Mouse (Mus musculus): ENCODE data around the gene Rasl10b.

The Rasl10b gene

DNA sequence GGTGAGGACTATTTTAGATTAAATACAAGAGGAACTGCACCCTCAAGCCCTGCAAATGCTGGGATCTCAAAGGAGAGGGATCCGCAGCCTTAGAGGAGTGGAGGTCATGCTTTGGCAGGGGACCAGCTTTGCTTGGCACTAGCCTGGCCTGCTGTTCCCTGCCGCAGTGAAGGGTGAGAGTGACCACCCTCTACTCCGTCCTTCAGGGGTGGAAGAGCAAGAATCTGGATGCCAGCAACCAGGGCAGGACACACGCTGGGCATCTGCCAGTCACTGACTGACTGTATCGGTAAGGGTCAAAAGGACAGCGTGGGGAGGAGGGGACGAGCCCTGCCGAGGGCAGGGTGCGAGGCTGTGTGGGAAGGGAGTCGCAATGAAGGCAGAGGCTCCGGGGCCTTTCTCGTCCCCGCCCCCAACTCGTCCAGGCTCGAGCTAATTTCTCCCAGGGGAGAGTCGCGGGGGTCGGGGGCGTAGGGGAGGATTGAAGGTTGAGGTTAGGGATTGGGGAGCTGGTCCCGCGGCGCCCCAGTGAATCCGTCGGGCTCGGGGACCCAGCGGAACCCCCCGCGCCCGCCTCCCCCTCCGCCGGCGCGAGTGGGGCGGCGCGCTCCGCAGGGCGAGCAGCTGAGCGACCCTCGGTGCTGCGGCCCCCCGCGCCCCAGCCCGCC, at the start of gene Rasl10b:
TSS of gene Rasl10b (plus strand) at position 51 of the 668 bp plus-strand sequence.
- no peak for DNase-seq (ENCODE audit: low spot score in 2 of 2)

DNA sequence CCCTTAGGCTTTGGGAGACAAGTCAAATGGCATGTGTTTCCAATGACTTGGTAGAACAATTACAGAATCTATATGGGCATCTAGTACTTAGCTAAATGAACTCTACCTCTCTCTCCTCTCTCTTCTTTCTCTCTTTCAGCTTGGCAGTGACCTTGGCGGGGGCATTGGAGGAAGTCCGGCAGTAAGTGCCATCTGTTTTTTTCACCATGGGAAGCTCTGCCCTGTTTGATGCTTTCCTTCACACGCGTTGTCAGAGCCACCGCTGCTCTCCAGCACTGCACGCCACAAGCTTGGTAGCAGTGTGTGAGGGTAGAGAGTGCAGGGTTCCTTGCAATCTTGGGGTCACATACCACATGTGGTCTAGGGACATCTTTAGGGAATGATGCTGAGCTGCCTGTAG, 44.3 kb upstream of the Rasl10b start:
- no peak for DNase-seq (ENCODE audit: low spot score in 2 of 2)

DNA sequence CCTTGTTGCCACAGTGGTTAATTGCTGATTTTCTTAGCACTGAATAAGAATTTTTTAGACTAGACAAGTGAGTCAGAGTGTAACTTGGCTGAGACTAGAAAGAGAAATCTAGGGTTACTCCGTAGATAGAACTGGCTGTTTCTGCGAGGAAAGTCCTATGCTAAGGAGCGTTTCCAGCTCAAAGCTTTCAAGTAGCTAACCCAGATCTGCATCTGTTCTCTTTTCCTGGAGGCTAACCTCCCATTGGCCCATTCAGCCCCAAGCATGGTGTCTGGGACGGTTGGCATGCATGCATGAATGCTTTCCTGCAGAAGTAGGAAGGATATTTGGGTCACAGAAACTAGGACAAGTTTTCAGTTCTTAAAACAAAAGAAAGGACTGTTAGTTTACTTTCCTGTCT, 37.7 kb upstream of the Rasl10b start:
- peak; percentile 24 to 52 for DNase-seq (ENCODE audit: low spot score in 2 of 2)

DNA sequence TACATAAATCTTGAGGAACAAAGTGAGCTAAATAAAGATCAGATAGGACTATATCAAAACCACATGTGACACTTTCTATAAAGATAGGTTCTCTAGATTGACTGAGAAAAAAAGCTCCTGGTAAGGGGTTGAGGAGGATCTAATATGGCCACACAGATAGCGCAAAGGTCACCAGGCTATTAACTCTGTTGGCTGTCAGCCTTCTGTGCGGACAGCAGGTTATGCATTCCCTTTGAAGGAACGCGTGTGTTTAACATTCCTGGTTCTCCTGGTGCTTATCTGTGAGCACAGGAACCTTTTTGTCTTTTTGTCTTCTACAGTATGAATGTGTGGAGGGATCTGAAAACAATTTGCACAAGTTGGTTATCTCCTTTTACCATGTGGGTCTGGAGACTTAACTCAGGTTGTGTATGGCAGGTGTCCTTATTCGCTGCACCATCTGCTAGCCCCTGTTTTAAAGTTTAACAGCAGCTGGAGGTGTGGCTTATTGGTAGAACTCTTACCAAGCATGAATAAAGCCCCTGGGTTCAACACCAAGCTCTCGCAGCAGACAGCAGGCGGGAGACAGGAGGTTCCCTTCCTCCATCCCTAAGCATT, 29.1 kb upstream of the Rasl10b start:
- no peak for DNase-seq (ENCODE audit: low spot score in 2 of 2)

DNA sequence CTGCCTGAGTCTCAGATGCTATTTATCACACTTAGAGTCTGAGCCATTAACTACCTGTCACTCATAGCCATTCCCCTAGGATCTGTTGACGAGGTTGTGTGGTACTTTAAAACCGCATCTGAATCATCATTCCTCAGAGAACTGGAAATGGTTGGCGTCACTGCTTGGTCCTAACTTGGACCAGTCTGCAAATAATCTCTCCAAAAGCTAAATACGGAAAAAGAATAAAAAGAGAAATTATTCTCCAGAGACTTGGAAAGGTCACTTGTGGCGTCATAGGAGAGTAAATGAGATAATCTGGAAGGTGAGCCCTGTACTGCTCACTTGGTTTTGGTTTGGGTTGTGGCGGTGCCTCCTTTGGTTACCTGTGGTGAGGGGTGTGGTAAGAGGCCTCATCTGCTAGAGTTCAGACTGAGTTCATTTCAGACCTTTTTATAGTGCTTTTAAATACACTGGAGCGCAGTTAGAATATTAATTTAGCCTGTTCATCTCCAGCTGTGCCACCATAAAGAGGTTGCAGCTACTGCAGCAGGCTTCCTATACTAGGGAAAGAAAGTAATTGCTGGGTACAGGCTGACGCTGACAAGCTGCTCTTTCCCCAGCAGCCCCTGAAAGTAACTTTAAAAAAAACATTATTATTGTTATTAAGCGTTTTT, 25.9 kb upstream of the Rasl10b start:
- DNase-seq (ENCODE audit: low spot score in 2 of 2) = no peak

DNA sequence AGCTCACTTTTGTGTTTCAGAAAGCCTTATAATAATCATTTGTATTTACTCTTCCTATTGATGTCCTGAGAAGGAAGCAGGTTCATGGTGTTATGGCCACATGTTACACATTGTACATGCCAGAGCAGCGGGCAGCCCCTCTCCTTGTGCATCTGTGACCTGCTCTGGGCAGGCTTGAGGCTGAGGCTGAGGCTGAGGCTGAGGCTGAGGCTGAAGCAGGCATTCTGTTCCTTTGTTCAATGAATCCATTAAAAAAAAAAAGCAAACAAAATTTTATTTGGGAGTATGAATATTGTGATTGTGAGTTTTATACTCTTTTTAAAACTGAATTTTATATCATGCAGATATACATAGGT, 25.4 kb upstream of the Rasl10b start:
- no peak for DNase-seq (ENCODE audit: low spot score in 2 of 2)

DNA sequence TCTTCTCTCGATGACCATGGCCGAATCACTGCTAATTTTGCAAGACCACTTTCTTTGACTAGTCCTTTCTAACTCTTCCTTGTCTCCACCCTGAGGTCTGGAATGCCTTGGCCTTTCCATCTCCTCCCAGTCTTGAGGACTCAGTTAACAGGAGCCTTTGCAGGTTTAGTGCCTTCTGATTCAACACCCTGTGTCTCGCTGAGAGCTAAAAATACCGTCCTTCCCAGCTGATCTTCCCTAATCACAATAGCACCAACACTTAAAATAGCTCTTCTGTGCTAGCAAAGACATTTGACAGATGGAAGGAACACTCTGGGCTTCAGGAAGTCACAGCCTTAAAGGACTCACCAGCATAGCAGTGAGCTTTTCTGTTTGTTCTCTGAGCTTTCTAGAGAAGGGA, 15.9 kb upstream of the Rasl10b start:
- peak in 1 of 2 experiments; percentile 61 for DNase-seq (ENCODE audit: low spot score in 2 of 2)

DNA sequence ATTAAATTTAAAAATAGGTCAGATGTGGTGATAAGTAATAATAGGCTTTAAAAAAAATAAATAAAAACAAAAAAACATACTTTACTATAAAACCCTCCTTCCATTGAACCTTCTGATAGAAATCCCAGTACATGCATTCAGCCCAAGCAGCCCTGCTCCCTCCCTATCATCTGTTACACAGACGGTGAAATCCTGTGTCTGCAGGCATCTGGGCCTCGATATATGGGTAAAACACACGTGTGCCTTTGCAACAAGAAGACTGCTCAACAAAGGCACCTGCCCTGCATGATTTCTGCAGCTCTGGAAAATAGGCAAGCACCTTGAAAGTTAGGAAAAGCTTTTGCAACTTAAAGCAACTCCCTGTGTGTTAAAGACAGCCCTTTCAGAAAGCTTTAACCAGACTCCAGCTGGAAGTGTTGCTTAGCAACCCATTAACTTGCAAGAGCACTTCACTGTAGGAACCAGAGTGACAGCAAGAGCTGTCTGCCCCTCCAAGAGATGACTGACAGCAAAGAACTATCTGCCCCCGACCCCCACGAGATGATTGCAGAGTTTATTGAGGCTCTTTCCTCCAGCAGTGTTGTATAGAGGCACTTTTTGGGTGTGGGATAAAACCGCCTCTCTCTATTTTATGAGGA, 14.0 kb upstream of the Rasl10b start:
- DNase-seq (ENCODE audit: low spot score in 2 of 2) = no peak

DNA sequence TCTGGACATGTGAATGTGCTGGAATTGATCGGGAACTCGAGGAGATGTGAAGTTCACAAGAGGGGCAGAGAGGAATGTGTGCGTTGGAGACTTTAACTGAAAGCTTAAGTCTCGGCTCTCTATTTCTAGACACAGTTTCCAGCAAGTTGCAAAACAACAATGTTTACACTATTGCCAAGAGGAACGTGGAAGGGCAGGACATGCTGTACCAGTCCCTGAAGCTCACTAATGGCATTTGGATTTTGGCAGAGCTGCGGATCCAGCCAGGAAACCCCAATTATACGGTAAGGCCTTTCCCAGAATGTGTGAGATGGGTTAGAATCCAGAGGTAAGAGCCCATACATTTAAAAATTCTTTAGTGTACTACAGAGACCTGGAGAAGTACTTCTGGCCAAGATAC, 11.3 kb upstream of the Rasl10b start:
- no peak for DNase-seq (ENCODE audit: low spot score in 2 of 2)

DNA sequence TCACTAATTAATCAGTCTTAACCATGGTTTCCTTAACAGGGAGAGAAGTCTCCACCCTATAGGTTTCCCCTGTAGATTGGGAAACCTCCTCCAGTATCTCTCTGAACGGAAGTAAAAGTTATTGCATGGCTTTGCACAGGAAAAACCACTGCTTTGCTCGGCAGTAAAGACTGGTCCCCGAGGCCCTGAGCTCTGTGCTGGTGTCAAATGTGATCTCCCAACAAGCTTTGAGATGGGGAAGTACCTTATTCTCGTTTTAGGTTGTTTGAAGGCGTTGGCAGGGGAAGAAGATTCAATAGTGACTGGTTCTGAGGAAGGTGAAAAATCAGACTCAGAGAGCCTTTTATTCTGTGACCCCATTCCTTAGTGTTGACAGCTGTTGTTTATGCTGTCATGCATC, 10.2 kb upstream of the Rasl10b start:
- DNase-seq (ENCODE audit: low spot score in 2 of 2) = no peak

DNA sequence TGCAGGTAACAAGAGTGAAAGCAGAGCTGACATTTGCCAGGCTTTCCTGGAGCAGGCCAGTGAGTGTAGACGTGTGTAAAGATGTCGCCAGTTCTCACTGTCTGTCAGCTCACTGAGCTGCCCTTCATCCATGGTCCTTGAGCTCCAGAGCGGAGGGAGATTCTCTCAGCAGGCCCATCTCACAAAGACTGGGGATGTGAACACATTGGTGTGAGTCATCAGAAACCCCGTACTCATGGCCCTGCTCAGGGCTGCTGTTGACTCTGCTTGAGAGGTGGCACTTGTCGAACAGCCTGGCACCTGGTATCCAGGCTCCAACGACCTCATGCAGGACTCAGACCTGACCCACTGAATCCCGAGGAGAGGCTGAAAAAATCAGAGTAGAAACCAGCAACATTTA, 5.2 kb upstream of the Rasl10b start:
- DNase-seq (ENCODE audit: low spot score in 2 of 2) = no peak

DNA sequence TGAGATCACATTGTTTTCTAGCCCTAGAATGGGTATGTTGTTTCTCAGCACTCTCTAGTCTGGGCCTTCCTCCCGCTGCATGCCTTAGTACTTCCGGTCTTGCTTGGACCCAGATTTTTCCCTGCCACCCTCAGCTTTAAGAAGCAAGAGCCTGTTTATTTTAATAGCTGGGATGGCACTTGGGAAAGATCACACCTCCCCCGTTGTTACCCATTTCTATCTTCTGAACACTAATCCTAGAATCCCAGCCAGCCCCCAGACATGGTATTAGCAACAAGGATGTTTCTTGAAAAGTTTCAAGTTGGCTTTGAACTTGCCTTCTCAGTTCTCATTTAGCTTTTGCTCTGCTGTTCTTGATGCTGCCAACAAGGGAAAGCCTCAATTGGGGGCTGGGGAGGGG, 2.5 kb upstream of the Rasl10b start:
- DNase-seq (ENCODE audit: low spot score in 2 of 2) = peak in 1 of 2 experiments; percentile 68

DNA sequence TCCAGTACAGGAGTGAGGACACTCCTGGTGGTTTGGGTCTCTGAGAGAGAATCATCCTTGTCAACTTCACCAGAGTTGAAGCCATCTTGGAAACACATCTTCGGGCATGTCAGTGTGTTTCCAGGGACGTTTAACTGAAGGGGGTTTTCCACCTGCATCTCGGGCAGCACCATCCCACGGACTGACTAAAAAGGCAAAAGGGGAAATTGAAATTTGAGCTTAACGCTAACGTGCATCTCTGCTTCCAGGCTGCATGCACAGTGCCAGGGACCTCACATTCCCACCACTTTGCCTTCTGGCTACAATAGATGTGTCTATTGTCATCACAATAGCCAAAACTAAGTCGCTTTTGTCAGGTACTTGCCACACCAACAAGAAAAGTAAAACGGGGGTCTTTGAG, 695 bp upstream of the Rasl10b start:
- DNase-seq (ENCODE audit: low spot score in 2 of 2) = no peak

DNA sequence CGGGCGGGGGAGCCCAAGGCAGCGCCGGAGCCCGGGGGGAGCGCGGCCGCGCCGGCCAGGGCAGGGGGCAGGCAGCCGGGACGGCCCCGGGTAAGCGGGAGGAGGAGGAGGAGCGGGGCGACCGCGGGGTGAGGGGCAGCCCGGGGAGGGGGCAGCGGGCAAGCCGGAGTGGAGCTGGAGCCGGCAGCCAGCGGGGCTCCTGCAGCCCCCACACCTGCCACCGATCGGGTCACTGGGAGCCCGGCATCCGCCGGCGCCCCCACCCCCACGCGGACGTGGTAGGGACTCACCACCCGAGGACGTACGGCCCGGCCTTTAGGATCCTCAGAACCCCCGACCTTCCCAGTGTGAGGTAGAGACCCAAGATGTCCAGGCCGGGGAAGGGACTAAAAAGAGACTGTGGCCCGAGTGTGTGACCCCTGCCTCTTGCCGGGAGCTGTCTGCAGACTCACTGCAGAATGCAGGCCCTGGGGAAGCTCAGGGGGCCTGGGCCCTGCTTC, 905 bp downstream of the Rasl10b start:
- no peak for DNase-seq (ENCODE audit: low spot score in 2 of 2)

DNA sequence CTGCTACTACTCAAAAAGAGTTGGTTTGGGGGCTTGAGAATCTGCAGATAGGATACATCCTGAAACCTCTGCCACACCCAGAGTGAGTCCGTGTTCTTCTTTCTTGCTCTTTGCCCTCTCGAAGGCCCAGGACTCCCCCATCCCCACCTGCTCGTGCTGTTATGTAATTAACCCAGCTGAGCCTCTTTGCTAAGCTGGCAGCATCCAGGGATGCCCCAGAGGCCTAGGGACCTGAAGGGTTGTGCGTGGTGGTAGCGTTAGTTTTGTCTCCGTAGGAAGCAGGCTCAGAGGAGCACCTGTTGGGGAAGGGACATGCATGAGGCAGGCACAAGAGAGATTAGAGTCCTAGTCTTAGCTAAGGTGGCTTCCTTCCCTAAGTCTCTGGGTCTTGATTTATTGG, 1.6 kb downstream of the Rasl10b start:
- DNase-seq (ENCODE audit: low spot score in 2 of 2) = no peak

DNA sequence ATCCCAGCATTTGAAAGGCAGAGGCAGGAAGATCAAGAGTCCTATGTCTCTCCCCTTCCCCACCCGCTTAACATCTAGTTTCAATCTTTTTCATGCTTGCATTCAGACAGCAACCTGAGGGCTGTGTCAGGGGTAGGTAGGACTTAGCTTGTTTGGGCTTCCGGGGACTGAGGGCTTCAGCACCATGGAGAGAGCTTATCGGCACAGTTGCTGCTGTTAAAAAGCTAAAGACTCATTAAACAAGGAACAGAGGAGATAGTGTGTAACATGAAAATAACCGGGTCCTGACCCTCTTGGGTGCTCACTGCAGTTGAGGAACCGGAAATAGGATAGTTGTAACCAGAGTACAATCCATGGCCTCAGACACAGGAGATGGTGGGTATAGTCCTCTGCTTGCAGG, 8.1 kb downstream of the Rasl10b start:
- no peak for DNase-seq (ENCODE audit: low spot score in 2 of 2)

DNA sequence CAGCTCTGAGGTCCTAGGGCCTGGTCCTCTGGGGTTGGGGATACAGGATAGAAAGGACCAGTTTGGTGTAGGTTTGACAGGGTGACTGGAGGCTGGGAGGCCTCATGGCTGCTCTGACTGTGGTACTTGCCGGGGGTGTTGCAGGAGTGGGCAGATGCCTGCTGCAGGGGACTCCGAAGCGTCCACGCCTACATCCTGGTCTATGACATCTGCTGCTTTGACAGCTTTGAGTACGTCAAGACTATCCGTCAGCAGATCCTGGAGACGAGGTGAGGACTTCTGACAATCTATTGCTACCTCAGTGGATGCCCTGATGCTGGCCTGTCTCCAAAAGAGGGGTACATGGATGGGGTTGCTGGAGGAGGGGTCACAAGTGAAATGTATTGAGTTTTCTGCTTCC, 8.8 kb downstream of the Rasl10b start:
- DNase-seq (ENCODE audit: low spot score in 2 of 2) = no peak

DNA sequence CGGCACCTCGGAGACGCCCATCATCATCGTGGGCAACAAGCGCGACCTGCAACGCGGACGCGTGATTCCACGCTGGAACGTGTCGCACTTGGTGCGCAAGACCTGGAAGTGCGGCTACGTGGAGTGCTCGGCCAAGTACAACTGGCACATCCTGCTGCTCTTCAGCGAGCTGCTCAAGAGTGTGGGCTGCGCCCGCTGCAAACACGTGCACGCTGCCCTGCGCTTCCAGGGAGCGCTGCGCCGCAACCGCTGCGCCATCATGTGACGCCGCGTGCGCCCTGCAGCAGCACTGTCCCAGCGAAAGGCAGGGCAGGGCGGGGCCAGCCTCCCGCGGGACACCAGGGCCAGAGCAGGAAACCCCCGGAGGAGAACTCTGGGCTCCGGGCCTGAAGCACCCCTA, 9.6 kb downstream of the Rasl10b start:
- DNase-seq (ENCODE audit: low spot score in 2 of 2) = peak; percentile 50 to 82

DNA sequence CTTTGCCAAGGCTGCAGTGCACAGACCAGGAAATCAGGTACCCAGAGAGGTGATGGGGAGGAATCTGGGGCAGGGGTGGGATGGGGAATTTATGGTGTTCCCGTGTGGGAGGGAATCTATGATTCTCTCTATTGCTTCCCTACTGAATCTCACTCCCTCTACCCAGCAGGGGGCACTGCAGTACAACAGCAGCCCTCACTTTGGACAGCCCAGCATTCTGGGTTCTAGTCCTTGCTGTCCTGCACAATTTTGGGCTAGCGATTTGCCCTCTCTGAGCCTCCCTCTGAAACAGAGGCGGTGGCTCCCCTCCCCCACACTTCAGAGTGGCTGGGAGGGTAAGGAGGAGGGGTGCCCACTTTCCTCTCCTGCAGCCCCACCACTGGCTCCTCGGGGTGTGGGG, 11.4 kb downstream of the Rasl10b start:
- DNase-seq (ENCODE audit: low spot score in 2 of 2) = no peak

DNA sequence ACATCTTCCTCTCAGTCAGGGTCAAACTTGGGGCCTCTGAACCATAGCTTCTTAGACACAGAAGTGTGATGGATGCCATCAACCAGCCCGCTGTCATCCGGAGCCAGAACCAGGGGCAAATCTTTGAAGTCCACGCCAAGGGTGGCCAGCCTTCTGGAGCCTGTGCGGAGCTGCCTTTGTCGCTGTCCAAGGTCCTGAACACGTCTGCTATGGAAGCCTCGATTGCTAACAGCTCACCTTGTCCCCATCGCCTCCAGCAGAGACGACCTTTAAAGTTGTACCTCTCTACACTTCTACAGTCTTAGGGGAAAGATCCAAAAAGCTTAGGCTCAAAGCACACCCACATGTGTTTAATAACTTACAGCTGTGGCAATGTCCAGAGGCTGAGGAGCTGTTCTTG, 12.4 kb downstream of the Rasl10b start:
- DNase-seq (ENCODE audit: low spot score in 2 of 2) = no peak

DNA sequence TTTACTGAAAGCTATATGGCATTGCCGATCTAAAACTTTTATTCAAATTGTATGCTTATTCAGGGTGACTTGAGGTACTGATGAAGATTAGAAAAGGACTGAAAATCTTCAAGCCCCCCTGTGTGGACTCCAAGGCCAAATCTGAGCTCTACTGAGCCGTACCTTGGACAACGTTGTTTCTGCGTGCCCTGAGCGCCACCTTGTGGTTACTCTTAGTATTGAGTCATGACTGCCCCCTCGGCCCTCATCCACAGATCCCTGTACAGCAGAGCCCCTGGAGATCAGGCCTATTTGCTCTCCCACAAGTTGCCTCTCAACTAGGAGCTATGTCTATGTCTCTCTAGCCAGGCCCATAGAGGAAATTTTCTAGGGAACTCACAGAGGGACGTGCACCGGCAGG, 15.7 kb downstream of the Rasl10b start:
- peak; percentile 76 to 85 for DNase-seq (ENCODE audit: low spot score in 2 of 2)

DNA sequence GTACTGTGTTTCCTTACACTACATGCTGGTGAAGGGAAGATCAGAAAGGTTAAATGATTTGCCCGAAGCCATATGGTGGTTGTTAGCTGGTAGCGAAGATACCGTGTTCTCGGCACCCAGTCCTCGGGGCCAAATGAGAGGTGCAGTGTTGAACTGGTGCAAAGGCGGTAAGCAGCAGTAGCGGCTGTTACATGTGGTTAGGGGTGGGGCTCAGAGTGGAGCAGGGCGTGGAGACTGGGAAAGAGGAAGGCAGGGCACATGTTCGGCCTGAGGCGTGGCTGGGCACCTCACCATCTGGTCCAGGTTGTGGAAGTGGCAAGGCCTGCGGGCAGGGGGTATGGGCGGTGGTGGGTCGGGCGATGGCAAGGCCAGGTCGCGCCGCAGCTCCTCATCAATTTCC, 18.0 kb downstream of the Rasl10b start:
- no peak for DNase-seq (ENCODE audit: low spot score in 2 of 2)

DNA sequence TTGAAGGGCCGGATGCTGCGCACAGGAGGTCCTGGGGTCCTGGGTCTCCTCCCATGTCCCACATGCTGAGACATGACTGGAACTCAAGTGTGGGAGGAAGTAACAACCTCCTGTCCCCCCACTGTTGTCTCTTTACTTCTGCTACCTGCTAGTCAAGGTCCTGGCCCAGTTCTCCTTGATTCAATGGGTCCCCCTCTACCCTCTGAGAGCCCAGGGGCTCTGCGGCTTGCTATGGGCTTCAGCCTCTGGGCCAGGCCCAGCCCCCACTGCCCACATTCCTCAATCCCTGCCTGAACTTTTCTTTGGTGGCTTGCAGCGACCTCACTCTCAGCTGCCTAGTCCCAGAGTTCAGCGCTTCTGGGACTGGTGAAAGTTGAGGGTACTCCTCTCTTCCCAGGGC, 20.4 kb downstream of the Rasl10b start, which contains the start of gene Gas2l2:
TSS of gene Gas2l2 (minus strand) at position 101 of the 400 bp plus-strand sequence.
- no peak for DNase-seq (ENCODE audit: low spot score in 2 of 2)

Measured in frontal cortex, postnatal 36 days (tissue).